Mouse (Mus musculus) thymus, postnatal 10 days (tissue): ENCODE results near the gene Slc7a6.
A peak's percentile ranks its signal among the peaks of the same experiment; 100 is the strongest.

Experiments used
- DNase-seq, 2 experiments: peaks; one replicate each; pipeline ENCODE4 v3.0.0; 2021; ENCODE audit warnings: low spot score in 2 of 2

Gene Slc7a6

DNA sequence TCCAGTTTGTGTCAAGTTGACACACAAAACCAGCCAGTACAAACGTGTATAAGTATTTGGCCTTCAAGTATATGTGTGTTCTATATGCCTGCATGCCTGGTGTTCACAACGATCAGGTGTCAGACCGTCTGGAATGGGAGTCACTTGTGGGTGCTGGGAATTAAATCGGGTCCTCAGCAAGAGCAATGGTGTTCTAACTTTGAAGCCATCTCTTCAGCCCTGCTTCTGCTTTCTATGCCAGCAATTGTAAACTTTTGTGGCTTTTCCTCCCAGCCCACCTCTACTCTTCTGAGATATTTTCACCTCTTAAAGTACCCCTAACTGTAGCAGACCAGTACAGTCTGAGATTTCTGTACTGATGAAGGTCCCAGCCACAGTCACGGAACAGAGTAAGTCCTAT, 28.5 kb upstream of the Slc7a6 start:
- DNase-seq = no peak

DNA sequence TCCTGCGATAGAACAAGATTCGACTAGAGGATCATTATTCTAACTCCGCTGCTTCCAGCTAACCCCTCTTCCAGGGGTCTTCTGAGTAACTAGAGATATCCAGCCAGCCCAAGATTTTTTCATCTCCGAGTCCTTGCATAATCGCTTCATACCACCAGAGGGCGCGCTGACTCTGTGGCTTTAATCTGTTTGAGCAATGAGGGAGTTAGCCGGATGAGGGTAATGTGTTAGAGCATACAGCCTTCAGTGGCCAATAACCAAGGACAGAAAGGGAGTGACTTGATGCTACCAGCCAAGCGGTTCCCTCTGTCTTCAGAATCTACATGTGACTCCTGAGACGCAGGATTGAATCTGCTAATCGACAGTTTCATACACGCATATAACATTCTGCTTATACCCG, 27.9 kb upstream of the Slc7a6 start:
- DNase-seq = peak; percentile 66 to 81

GRCm38 (mm10) chr8:106145331-106145730, 23.3 kb upstream of the Slc7a6 start:
- no peak for DNase-seq

DNA sequence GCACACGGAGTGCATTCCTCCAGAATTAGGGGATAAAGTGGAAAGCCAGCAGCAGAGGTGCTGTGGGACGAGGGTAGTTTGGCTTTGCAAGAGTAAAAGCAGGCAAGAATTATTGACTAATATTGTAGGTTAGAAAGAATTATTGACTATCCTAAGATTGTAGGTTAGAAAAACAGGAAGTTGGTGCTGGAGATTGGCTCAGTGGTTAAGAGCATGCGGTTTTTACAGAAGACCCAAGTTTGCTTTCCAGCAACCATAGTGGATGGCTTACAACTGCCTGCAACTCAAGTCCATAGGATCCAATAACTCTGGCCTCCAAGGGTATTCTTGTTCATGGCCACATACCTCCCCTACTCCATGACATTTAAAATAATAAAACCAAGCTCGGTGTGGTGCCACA, 22.6 kb upstream of the Slc7a6 start:
- no peak for DNase-seq

DNA sequence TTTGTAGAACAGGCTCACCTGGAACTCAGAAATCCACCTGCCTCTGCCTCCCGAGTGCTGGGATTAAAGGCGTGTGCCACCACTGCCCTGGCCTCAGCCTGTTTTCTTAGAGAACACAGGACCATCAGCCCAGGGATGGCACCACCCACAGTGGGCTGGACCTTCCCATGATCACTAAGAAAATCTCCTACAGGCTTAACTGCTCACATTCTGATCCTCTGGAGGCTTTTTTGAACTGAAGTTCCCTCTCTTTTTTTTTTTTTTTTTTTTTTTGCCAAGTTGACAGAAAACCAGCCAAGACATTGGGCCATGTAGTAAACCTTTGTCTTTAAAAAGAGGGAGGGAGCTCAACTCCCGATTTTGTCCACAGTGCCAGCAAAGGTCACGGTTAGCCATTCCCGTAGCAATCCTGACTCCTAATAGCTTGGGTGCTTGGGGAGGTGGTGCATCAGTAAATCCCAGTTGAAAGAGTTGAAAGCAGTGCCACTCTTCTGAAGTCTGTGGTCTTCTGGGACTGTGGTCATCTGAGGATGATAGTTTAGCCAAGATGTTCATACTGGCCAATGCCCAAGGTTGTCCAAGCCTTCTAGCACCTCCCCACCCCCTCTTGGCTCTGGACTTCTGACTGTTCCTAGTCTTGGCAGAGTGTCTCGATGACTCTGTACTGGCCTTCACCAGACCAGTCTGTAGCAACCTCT, 20.6 kb upstream of the Slc7a6 start:
- DNase-seq = no peak

DNA sequence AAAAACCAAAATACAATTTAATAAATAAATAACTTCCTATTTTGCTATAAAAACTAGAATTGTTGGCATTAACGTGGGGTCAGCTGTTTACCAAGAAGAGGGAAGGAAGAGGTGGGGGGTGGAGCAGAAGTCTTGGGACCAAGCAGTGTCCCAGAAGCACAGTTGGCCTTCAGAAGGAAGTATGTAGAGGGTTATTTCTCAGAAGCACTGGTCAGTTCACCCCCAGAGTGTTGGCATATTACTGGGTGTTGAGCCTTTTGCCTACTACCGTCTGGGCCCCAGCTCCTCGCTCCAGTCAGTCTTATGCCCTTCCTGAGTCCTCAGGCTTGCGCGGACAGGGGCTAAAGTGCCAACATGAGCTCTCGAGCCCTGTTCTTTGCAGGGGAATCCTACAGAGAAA, 19.6 kb upstream of the Slc7a6 start:
- DNase-seq = no peak

- DNase-seq = peak; percentile 93 to 94
These were observed 18.6 kb upstream of the Slc7a6 start, which contains the start of gene Pla2g15 for GRCm38 (mm10) chr8:106149801-106150652. Gene Pla2g15, plus strand, starts transcription at chr8:106150399.

- DNase-seq = no peak
These were observed 18.0 kb upstream of the Slc7a6 start for GRCm38 (mm10) chr8:106150653-106151000.

GRCm38 (mm10) chr8:106151041-106151440, 17.6 kb upstream of the Slc7a6 start:
- DNase-seq = no peak

- DNase-seq = no peak
These were observed 15.8 kb upstream of the Slc7a6 start for GRCm38 (mm10) chr8:106152876-106153275.

DNA sequence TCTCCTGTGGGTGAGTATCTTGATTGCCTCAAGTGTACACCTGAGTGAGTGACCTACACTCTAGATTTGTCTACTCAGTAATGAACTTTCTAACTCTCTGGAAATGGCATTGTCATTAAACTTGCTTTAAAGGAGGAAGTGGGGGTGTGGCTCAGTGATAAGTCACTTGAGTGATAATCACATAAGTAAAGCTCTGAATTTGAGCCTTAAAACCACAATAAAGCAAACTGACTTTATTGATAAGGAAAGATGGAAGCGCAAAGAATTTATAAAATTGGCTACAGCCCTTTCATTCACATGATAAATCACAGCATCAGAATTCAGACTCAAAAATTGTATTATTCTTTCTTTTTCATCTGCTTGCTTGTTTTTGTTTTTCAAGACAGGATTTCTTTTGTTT, 11.2 kb upstream of the Slc7a6 start:
- DNase-seq = no peak

DNA sequence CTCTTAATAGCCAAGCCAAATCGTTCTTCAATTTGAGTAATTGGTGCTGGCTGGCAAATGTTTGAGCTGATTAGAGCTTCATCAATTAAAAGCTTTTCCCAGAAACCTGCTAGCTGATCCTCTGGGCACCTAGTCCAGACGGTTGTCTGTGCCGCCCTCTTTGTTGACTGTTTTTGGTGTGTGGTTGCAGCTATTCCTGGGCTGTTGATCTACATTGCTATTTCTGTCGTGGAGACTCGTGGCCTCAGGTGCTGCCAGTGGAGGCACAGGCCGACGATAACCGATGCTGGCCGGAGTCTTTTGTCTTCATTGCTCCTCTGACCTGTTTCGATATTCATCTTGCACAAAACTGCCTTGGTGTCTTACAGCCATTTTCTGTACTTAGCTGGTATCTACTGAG, 10.3 kb upstream of the Slc7a6 start:
- DNase-seq = no peak

- no peak for DNase-seq
These were observed 8.8 kb upstream of the Slc7a6 start for GRCm38 (mm10) chr8:106159876-106160275.

- no peak for DNase-seq
These were observed 5.4 kb upstream of the Slc7a6 start for GRCm38 (mm10) chr8:106163251-106163650.

GRCm38 (mm10) chr8:106165460-106165859, 3.2 kb upstream of the Slc7a6 start:
- DNase-seq = peak; percentile 32 to 79

GRCm38 (mm10) chr8:106169017-106169933, 618 bp downstream of the Slc7a6 start:
- DNase-seq = peak; percentile 39

GRCm38 (mm10) chr8:106169934-106170480, 1.4 kb downstream of the Slc7a6 start:
- no peak for DNase-seq

DNA sequence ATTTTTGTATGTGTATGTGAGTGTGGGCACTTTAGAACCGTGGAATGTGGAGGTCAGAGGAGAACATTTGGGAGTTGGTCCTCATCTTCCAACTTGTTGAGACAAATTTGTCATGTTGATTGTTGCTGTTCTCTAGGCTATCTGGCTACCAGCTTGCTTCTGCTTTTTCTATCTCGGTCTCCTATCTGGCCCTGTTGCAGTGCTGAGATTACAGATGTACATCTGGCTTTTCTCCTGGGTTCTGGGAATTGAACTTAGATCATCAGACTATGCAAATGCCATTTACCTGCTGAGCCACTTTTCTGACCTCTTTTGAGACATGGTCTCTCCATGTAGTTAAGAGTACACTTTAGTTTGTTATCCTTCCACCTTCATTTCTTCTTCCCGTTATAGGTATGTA, 4.9 kb downstream of the Slc7a6 start:
- DNase-seq = no peak

DNA sequence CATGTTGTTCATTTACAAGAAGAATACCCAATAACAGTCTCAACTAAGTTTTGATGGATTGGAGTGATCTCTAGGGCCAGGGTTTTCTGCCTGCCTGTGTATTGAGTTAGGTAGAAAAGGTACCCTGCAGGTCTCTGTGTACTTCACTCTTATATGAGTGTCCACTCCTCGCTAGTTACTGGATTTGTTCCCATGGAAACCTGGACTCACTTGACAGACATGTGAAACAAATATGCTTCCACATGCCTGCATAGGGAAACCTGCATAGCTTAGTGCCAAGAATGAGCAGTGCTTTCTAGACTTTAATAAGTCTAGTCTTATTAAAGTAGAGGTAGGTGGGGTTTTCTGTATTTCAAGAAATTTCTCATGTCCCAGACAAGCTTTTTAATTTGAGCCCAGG, 8.2 kb downstream of the Slc7a6 start:
- DNase-seq = no peak

DNA sequence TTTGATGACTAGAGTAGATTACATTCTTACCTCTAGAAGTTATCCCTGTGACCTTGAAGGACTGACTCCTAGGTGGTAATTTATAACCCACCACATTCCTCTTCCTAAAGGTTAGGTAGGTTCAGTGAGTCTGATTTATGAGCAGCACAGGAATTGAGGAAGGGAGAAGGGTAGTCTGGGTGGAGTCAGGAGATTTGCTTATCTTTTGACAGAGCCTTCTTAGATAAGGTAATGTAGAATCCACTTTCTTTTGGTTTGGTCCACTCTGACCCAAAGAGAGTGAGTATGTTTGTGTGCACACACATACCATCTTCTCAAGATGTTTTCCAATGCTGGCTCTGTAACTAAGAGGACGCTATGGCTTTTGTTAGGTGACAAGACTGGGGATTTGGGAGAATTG, 8.9 kb downstream of the Slc7a6 start:
- no peak for DNase-seq

GRCm38 (mm10) chr8:106178428-106178827, 9.8 kb downstream of the Slc7a6 start:
- DNase-seq = no peak
